Mouse (Mus musculus): ENCODE measurements around the gene Lingo3.
"Not testable (repeated sequence)": the region's sequence is repeated elsewhere in the genome, so short reads cannot be mapped to it uniquely, and the experiment has no call there.

The Lingo3 gene

GRCm38 (mm10) chr10:80843087-80843930 is 530 bp downstream of the Lingo3 start:
- DNase-seq (ENCODE audit: extremely low spot score): no peak

GRCm38 (mm10) chr10:80842334-80842733 is 1.5 kb downstream of the Lingo3 start:
- no peak for DNase-seq (ENCODE audit: extremely low spot score)

GRCm38 (mm10) chr10:80841685-80842084 is 2.2 kb downstream of the Lingo3 start:
- no peak for DNase-seq (ENCODE audit: extremely low spot score)

- no peak for DNase-seq (ENCODE audit: extremely low spot score)
These were observed 4.0 kb downstream of the Lingo3 start for GRCm38 (mm10) chr10:80839848-80840247.

GRCm38 (mm10) chr10:80838346-80838912 is 5.4 kb downstream of the Lingo3 start:
- DNase-seq (ENCODE audit: extremely low spot score): no peak

- no peak for DNase-seq (ENCODE audit: extremely low spot score)
These were observed 6.0 kb downstream of the Lingo3 start for GRCm38 (mm10) chr10:80837827-80838226.

- DNase-seq (ENCODE audit: extremely low spot score): no peak
These were observed 6.9 kb downstream of the Lingo3 start for GRCm38 (mm10) chr10:80836949-80837379.

GRCm38 (mm10) chr10:80835617-80836016 is 8.2 kb downstream of the Lingo3 start:
- no peak for DNase-seq (ENCODE audit: extremely low spot score)

GRCm38 (mm10) chr10:80832818-80833217 is 11.0 kb downstream of the Lingo3 start:
- DNase-seq (ENCODE audit: extremely low spot score): no peak

GRCm38 (mm10) chr10:80831136-80831535 is 12.7 kb downstream of the Lingo3 start:
- peak; percentile 79 for DNase-seq (ENCODE audit: extremely low spot score)

- DNase-seq (ENCODE audit: extremely low spot score): no peak
These were observed 14.2 kb downstream of the Lingo3 start for GRCm38 (mm10) chr10:80829359-80830278.

GRCm38 (mm10) chr10:80828587-80828986 is 15.3 kb downstream of the Lingo3 start:
- DNase-seq (ENCODE audit: extremely low spot score): not testable (repeated sequence)

- DNase-seq (ENCODE audit: extremely low spot score): no peak
These were observed 15.9 kb downstream of the Lingo3 start for GRCm38 (mm10) chr10:80827870-80828420.

GRCm38 (mm10) chr10:80827063-80827869 is 16.6 kb downstream of the Lingo3 start:
- DNase-seq (ENCODE audit: extremely low spot score): no peak

GRCm38 (mm10) chr10:80826151-80827062 is 17.4 kb downstream of the Lingo3 start, which contains the start of gene Oaz1:
Oaz1 (plus strand) TSS chr10:80826656.
- DNase-seq (ENCODE audit: extremely low spot score): peak; percentile 97

GRCm38 (mm10) chr10:80824827-80825226 is 19.0 kb downstream of the Lingo3 start:
- no peak for DNase-seq (ENCODE audit: extremely low spot score)

- DNase-seq (ENCODE audit: extremely low spot score): no peak
These were observed 19.8 kb downstream of the Lingo3 start for GRCm38 (mm10) chr10:80823847-80824643.

- DNase-seq (ENCODE audit: extremely low spot score): no peak
These were observed 20.5 kb downstream of the Lingo3 start for GRCm38 (mm10) chr10:80823316-80823715.

GRCm38 (mm10) chr10:80822528-80822927 is 21.3 kb downstream of the Lingo3 start:
- no peak for DNase-seq (ENCODE audit: extremely low spot score)
